Mouse (Mus musculus) CD4-positive, CD25-positive, alpha-beta regulatory T cell, adult 2 months (primary cell): ENCODE data around the gene Purb.
"Not testable (repeated sequence)": the region's sequence is repeated elsewhere in the genome, so short reads cannot be mapped to it uniquely, and the experiment has no call there.

Source experiments
- DNase-seq: peaks from one replicate; pipeline ENCODE4 v3.0.0-alpha.2; 2012; ENCODE audit warnings: low read depth, low spot score

Purb gene

DNA sequence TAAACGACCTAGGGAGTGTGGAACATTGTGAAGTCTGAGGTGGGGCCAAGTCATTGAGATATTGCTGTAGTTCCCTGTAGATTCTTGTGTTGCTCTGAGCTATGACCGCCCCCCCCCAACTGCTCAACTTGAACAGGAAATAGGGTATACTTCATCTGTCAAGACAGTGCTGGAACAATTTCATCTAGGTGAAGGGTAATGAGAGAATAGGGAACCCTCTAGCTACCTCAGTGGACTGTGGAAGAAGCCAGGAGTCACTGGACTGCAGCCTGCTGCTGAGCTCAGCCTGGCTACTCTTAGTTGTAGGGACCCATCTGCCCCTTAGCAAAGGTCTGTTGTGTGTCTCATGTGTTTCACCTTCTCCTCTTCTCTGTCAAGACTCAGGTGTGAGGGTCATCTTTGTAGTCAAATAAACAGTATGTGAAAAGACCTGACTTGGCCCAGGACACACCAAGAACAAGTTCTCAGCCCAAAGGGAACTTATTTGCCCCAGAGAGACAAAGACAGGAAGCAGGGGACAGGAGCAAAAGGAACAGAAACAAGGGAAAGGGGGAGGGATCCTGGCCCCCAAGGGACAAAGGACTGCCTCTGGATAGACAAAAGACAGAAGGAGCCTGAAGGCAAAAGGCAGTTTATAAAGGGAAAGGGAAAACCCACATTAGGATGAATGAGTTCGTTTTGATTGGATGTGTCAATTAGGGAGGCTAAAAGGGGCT lies 8.7 kb upstream of the Purb start:
- no peak for DNase-seq

DNA sequence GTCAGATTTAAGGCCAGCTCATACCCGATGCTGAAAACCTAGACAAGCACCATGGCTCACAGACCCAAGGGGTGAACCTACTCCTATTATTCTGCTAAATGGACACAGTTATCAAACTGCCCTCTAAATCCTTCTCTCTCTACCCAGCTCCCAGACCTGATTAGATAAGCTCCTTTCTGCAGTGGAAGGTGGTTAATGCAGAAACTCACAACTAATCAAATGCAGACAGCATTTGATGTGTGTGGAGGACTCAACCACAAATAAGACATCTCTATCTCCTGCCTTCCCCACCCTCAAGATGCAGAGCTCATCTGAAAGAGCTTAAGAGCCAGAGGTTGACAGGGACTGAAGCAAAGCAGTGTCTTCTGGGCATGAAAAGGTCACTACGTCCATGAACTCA lies 7.4 kb upstream of the Purb start:
- DNase-seq: no peak

DNA sequence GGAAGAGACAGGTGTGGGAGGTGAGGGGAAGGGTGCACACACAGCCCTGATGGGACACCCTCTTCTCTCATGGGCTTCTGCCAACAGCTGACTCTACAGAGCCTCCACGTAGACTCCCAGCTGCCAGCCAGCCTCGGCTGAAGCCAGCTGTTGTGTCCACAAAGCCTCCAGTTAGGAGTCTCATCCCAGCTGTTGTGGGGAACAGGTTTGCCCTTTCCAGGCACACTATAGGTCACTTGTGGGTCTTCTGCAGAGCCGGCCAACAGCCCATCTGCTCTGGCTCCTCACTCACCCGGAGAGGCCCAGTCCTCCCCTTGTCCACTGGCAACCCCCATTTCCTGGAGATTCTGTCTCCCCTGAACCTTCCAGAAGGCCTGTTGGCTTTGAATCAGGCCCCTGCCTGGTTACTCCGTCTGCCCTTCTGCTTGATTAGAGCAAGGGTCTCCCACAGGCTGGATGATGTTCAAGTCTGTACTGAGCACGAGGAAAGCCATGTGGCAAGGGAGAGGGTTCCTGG lies 6.0 kb upstream of the Purb start:
- DNase-seq: no peak

DNA sequence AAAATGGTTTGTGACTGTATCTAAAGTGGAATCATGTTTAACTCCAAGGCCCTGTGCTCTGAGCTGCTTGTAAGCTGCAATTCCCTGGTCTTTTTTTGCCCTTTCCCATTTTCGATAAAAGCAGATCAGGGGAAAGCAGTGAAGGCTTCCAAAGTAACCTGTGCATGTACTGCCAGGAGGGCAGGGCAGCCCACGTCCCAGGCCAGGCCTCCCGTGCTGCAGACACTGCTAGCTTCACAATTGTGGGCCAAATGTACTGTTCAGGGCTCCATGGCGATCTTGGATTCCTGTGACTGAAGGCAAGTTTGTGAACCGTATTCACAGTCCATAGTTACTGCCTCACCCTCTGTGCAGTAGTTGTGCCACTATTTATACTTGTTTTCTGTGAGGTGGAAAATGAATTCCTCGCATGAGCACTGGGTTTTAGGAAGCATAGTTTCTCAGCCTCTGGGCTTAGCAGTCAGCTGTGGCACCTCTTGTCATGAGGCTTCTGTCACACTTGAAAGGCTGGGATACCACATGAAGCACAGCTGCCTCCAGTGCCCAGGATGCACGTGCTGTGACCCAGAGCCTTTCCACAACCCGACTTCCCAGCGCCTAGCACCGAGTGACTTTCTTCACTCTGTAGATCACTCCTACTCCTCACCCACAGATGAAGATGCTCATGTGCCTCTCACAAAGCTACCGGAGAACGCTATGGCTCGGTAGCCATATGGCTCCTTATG lies 5.1 kb upstream of the Purb start:
- no peak for DNase-seq

DNA sequence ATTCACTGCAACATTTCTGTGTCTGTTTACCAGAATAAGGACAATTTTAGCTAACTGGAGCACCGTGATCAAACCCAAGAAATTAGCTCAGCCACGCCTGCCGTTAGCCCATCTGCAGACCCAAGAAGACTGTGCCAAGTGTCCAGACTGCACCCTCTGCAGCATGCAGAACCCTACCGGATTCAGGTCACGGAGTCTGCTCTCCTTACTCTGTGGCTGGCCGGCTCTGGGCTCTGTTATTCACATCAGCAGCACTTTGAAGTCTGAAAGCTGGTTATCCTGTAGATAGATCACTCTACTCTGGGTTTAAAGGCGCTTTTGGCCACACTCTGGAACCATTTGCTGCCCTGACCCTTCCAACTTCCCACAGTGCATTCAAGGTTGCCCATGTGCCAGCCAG lies 4.5 kb upstream of the Purb start:
- no peak for DNase-seq

DNA sequence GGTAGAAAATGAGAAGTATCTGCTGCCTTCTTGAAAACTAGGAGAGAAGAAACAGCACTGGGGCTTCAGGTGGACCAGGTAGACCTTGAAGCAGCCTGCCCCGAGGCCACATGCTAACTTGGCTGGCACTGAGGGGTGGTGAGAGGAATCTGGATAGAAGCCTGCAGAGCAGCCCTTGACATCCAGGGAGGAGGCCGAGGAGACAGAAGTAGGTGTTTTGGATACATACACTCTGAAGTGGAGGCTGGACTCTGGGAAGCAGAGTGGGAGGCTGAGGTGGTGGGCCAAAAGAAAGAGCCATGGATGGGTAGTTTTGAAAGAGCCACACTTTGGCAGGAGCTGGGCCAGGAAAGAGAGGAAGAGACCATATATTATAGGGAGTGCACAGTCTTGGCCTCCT lies 3.5 kb upstream of the Purb start:
- DNase-seq: no peak

DNA sequence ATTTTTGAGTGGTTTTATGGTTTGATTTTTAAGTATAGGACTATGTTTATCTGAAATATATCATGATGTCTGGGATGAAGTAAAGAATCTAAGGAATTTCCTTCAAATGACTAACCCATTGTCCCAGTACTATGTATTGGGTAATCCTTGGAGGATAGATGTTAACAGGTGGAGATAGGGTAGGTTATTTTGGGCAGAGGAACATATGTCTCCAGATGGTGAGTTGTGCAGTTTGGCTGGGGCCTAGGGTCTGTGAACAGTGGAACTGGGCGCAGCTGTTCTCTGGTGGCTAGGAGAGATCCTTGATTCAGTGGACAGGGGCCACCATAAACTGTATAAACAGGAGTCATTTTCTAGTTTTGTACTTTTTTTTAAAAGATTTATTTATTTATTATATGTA lies 1.6 kb upstream of the Purb start:
- DNase-seq: no peak

DNA sequence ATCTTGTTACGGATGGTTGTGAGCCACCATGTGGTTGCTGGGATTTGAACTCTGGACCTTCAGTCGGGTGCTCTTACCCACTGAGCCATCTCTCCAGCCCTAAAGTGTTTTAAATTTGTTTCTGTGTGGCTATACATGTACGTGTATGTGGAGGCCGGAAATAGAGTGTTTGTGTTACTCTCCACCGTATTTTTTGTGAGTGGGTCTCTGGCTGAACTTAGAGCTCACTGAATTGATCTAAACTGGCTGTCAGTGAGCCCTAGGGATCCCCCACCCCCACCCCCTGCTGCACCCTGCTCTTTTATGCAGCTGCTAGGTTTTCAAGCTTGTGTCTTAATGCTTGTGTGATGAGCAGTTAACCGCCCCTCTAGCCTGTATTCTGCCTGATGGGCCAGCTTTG lies 1.2 kb upstream of the Purb start:
- peak; percentile 16 for DNase-seq

DNA sequence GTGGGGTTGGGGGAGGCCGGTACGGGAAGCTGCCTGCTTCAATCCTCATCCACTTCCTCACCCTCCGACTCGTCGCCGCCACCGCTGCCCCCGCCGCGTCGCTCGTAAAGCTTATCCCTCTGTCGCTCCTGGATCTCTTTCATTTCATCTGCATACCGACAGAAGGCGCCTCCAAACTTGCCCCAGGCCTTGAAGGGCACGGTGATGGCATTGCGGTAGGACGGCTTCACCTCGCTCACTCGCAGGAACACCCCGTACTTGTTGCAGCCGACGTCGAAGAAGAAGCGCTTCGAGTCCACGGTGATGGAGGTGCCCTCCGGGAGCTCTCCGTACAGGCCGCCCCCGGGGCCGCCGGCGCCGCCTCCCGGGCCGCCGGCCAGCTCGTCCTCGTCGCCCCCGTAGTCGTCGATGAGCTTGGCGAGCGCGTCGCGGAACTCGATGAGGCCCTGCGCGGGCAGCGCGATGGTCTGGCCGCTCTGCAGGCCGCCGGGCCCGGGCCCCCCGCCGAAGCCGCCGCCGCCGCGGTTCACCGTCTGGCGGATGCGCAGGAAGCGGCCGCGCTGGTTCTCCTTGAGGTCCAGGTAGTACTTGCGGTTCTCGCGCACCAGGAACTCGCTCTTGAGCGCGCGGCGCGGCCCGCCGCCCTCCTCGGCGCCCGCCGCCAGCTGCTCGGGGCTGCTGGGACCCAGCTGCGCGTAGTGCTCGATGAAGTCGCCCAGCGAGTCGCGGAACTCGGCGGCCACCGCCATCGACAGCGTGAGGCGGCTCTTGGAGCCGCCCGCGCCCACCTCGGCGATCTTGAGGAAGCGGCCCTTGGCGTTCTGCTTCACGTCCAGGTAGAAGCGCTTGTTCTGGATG lies 614 bp downstream of the Purb start:
- DNase-seq: peak; percentile 78

DNA sequence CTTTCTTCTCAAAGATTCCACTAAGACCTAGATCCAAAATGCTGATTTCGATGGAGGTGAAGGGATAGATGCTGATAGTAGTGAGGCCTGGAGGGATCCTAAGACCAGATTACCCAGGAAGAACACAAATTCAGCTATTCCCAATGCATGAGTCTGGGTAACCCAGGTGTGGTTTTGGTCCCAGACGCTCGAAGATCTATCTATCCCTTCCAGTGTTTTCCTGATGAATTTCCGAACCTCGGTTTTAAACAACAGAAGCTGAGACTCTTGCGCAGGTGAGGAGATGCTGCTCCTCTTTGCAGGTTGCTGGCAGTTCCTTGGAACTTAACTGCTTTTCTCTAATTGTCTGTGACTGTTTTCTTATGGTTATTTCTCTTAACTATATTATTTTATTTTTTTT lies 1.3 kb downstream of the Purb start:
- no peak for DNase-seq

DNA sequence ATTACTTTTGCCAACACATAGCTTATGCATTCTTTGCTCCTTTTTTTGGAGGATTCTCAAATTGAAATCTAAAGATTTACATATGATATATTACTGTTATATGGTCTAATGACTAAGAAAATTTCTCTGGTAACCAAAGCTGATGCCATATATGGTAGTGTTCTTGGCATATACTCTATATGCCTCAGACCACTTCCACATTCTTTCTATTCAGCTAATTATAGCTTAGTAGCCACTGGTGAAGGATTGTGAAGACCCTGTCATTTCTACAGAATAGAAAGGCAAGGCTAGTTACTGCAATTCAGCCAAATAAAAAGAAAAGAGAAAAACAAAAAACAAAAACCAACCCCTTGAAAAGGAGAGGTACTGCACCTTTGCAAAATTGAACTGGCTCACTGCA lies 3.6 kb downstream of the Purb start:
- DNase-seq: no peak

DNA sequence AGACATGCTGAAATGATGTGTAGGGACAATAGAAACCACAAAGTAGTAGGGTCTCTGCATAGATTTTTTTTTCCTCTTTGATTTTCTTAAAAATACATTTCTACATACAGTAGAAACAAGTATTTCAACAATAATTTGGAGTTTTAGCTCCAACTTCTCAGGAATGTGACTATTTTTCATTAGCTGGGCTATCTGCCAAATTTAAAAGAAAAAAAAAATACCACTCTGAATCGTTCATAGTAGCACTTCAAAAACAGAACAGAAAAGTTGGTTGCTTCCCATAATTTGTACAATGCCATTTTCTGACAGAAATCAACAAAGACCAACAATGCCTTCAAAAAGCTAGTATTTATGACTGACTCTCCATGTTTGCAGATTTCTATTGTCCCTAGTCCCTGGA lies 4.2 kb downstream of the Purb start:
- DNase-seq: no peak

DNA sequence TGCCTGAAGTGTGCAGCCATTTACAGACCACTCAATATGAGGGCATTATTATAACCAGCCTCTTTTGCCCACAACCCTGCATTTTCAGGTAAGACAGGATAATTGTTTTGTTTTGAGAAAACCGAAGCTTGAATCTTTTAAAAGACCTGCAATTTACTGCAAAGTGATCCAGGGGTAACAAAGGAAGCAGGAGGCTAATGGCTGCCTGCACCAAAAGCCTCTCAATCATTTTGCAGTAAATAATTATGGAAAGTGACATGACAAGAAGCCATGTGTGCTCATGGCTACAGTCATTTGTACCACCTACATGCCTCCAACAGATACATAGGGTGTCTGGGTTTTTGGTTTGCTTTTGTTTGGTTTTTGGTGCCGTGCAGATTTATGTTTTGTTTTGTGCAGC lies 4.7 kb downstream of the Purb start:
- DNase-seq: no peak

DNA sequence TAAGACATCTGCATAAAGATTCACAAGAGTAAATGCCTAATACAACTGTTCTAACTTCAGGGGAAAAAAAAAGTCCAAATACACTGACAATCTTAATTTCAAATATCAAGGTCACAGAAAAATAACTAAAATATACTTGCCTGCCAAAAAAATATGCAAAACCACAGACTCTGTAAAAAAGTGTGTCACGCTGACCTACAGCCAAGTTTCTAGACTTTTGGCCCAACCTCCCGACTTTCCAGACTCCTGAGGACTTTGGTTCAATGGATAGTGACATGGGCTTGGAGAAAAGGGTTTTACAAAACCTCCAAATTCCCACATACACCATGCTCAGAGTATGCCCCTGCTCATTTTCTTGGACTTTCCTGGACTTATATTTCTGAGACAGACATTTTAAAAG lies 7.2 kb downstream of the Purb start:
- no peak for DNase-seq

DNA sequence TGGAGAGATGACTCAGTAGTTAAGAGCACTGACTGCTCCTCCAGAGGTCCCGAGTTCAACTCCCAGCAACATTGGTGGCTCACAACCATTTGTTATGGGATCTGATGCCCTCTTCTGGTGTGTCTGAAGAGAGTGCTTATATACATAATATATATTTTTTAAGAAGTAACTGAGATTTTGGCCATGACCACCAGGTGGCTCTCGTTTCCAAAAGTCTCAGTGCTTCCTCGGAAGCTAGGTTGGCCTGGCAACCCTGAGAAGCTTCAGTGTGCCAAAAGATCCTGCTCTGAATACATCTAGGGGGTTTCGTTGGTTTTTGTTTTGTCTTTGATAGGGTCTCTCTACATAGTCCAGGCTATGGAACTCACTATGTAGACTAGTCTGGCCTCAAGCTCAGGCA lies 10.6 kb downstream of the Purb start:
- peak; percentile 90 for DNase-seq

DNA sequence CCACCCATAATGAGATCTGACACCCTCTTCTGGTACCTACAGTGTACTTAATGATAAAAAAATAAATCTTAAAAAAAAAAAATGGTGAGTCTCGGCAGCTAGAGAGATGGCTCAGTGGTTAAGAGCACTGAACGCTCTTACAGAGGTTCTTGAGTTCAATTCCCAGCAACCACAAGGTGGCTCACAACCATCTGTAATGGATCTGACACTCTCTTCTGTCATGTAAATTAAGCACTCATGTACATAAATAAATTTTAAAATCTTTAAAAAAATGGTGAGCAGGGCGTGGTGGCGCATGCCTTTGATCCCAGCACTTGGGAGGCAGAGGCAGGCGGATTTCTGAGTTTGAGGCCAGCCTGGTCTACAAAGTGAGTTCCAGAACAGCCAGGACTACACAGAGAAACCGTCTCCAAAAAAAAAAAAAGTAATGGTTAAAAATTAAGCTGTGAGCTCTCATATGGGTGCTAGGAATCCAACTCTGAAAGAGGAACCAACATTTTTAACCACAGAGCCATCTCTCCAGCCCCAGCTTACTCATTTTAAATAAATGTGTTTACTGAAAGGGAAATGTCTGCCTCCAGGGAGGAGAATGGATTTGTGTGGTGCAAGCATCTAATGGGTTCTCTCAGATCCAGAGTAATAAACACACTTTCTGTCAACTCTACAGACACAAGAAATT lies 12.4 kb downstream of the Purb start:
- DNase-seq: no peak

DNA sequence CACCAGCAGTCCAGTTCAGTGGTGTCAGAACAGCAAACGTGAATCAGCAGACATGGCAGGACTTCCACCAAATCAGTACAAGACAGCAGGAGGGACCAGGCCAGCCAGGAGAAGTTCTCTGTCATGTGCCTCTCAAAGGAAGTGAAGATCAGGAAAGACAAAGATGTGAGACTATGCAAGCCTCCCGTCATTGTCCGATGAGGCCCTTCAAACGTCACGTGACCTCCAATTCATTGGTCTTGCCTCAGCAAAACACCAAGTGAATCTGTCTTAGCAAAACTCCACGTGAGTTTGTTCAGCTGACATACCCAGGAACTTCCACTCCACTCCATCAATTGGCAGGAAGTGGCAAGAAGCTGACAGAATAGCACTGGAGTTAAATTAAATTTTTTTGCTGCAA lies 19.6 kb downstream of the Purb start:
- no peak for DNase-seq

DNA sequence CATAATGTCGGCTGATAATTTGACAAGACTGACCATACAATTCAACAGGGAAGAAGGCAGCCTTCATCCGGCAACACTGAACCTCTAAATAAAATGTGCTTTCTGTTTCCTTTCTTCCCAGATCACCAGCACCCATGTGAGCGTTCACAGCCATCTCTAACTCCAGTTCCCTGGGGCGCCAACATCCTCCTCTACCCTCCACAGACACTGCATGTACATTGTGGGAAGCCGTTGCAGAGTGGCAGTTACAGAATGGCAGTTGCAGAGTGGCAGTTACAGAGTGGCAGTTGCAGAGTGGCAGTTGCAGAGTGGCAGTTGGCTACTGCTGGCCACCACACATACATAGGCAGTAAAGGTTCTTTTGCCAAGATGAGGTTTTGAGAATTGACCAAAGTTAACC lies 27.6 kb downstream of the Purb start:
- DNase-seq: not testable (repeated sequence)

DNA sequence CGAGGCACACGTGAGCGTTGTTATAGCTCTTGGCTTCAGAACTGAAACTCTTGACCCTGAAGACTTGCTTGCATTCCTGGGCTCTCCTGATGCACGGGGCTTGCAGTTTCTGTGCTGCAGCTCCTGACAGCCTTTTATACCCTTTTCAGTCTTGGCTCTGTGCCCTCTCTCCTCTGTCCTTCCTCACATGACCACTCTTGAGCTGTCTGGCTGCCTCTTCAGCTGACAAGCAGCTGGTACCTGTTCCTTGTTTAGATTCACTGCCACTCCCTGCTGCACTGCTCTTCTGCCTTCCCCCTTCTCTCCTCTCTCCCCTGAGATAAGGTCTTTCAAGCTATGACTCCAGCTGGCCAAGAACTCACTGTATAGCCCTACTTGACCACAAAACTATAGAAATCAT lies 28.2 kb downstream of the Purb start:
- no peak for DNase-seq

DNA sequence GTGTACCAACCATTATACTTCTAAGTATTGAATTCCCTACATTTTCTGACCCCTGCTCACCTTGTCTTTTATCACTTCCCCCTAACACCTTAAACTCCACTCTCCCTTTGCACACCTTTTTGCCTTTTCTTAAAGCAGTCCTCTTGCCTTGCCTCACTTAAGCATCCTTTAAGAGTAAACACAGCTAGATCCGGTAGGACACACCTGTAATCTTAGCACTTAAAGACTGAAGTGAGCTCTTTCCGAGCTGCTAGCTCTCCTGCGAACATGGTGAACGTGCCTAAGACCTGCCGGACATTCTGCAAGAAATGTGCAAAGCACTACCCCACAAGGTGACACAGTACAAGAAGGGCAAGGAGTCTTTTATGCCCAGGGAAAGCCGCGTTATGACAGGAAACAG lies 29.8 kb downstream of the Purb start:
- DNase-seq: no peak

DNA sequence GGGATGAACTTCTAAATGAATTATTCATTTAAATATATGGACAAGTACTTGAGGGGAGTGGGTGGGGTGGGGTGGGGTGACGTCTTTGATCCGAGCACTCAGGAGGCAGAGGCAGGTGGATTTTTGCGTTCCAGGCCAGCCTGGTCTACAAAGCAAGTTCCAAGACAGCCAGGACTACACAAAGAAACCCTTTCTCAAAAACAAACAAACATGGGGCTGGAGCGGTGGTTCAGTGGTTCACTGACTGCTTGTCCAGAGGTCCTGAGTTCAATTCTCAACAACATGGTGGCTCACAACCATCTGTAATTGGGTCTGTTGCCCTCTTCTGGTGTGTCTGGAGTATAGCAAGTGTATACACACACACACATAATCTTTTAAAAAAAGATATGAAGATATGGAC lies 30.3 kb downstream of the Purb start:
- DNase-seq: no peak
